ENCODE assay signal across 19 mouse cellular contexts in genomic region chr11:8657493-8657892, GRCm38 (mm10). TPM values are rescaled to one million over a fixed set of nuclear protein-coding genes. Genes with fewer than 3 reads are reported as not detected.
DNase-seq lines count a peak whose midpoint lies in the region; ATAC-seq and TF ChIP-seq lines count a peak whose summit lies in the region.
"Had no signal": no experiment of that assay in that cellular context is flagged by ENCODE, and none has a peak within 500 bp of the region (broad histone marks: within the 10 kb centered on the region; RNA-seq: fewer than 3 reads in every experiment).

No protein-coding gene starts in this region.

- ATAC-seq in forebrain, embryonic 14.5 days, result no peak
- no peak for ATAC-seq in forebrain, embryonic 16.5 days
- no peak for ATAC-seq in lung, embryonic 16.5 days (ENCODE audit: low read depth)
- peak; percentile 33 for ATAC-seq in megakaryocyte progenitor cell, adult 5-6 weeks (replicated peaks; ENCODE audit: poor library complexity)
- ATAC-seq: forebrain, postnatal 0 days had no signal

- H3K4me3 ChIP-seq in forebrain, embryonic 14.5 days (ENCODE audit: low read depth, low read length), result no peak overlapping the region
- H3K4me3 ChIP-seq in forebrain, embryonic 16.5 days (replicated peaks; ENCODE audit: low read length), result no peak overlapping the region
- no peak overlapping the region for H3K4me3 ChIP-seq in lung, embryonic 16.5 days (ENCODE audit: low read length)
- H3K4me3 ChIP-seq in lung, adult 2 months (replicated peaks; ENCODE audit: extremely low read depth, low read depth, low read length), result no peak overlapping the region
- H3K4me3 ChIP-seq: midbrain, embryonic 12.5 days; myocyte had no signal

- no peaks in the 10 kb centered on the region for H3K36me3 ChIP-seq in forebrain, embryonic 14.5 days (ENCODE audit: control insufficient read depth, insufficient read depth, low read length)
- no peaks in the 10 kb centered on the region for H3K36me3 ChIP-seq in forebrain, embryonic 16.5 days (ENCODE audit: control insufficient read depth, insufficient read depth)
- 0 out of 2 replicates have a peak, but pooled peaks cover 2% of the 10 kb centered on the region for H3K36me3 ChIP-seq in lung, embryonic 16.5 days (ENCODE audit: control insufficient read depth, insufficient read depth, low read length)
- H3K36me3 ChIP-seq: midbrain, embryonic 12.5 days had no signal

- peaks cover 2% of the 10 kb centered on the region for H3K4me1 ChIP-seq in forebrain, embryonic 14.5 days (ENCODE audit: control insufficient read depth, insufficient read depth, low read length)
- H3K4me1 ChIP-seq in forebrain, embryonic 16.5 days (replicated peaks; ENCODE audit: control insufficient read depth, insufficient read depth, low read length), result peaks cover 14% of the 10 kb centered on the region
- peaks cover 63% of the 10 kb centered on the region for H3K4me1 ChIP-seq in lung, embryonic 16.5 days (replicated peaks; ENCODE audit: control insufficient read depth, insufficient read depth, low read length)
- peaks cover 23% of the 10 kb centered on the region for H3K4me1 ChIP-seq in lung, adult 2 months (ENCODE audit: control insufficient read depth, insufficient read depth, low read length)

- WGBS in forebrain, embryonic 14.5 days, result 84% methylated on average over 8 of the region's 8 CpGs
- WGBS in forebrain, embryonic 16.5 days, result 84% methylated on average over 8 of the region's 8 CpGs
- 83% methylated on average over 8 of the region's 8 CpGs for WGBS in lung, embryonic 16.5 days
- WGBS in lung, adult 2 months, result 80% methylated on average over 8 of the region's 8 CpGs

- H3K9ac ChIP-seq in forebrain, embryonic 14.5 days (ENCODE audit: low read length), result no peak overlapping the region
- H3K9ac ChIP-seq in forebrain, embryonic 16.5 days (replicated peaks; ENCODE audit: low read depth, low read length), result no peak overlapping the region
- no peak overlapping the region for H3K9ac ChIP-seq in lung, embryonic 16.5 days (ENCODE audit: low read length)
- H3K9ac ChIP-seq: forebrain, postnatal 0 days; liver, embryonic 14.5 days; midbrain, embryonic 12.5 days had no signal

- H3K27ac ChIP-seq in forebrain, embryonic 14.5 days (ENCODE audit: low read depth, low read length), result peak overlapping the region; percentile 15; the same call in 1 of the 2 replicates
- no peak overlapping the region for H3K27ac ChIP-seq in forebrain, embryonic 16.5 days (ENCODE audit: low read length)
- peak overlapping the region; percentile 56; the same call in 1 of the 2 replicates for H3K27ac ChIP-seq in lung, embryonic 16.5 days (ENCODE audit: low read length)
- H3K27ac ChIP-seq: liver, embryonic 14.5 days; midbrain, embryonic 12.5 days had no signal

- DNase-seq in forebrain, embryonic 14.5 days (ENCODE audit: low spot score), result no peak
- DNase-seq in lung, adult 2 months, result no peak
- DNase-seq in layer of hippocampus, adult 9-11 months, result peak; percentile 65
- no peak for DNase-seq in thymus, adult 18-20 months
- no peak for DNase-seq in urinary bladder, postnatal 36 days (ENCODE audit: low spot score in 2 of 2)
- DNase-seq: adrenal gland, postnatal 25 days; cerebellum, postnatal 36 days; forebrain, postnatal 0 days; gastrocnemius, postnatal 10 days; heart, postnatal 36 days; lung, postnatal 14 days; right cerebral cortex, adult 18-20 months had no signal

- no peaks in the 10 kb centered on the region for H3K27me3 ChIP-seq in forebrain, embryonic 14.5 days (replicated peaks; ENCODE audit: control insufficient read depth, insufficient read depth, low read length)
- H3K27me3 ChIP-seq in forebrain, embryonic 16.5 days (replicated peaks; ENCODE audit: control insufficient read depth, insufficient read depth, low read length), result no peaks in the 10 kb centered on the region
- H3K27me3 ChIP-seq in lung, embryonic 16.5 days (ENCODE audit: control insufficient read depth, insufficient read depth, low read depth, low read length), result no peaks in the 10 kb centered on the region

- no peak for TF ChIP-seq POLR2A in lung, adult 2 months (IDR thresholded peaks at IDR 0.05; ENCODE audit: borderline replicate concordance, extremely low read depth, low read depth, low read length)

- H3K4me2 ChIP-seq in forebrain, embryonic 14.5 days (ENCODE audit: low read length), result no peak overlapping the region
- no peak overlapping the region for H3K4me2 ChIP-seq in forebrain, embryonic 16.5 days (ENCODE audit: low read length)
- H3K4me2 ChIP-seq in lung, embryonic 16.5 days (ENCODE audit: low read depth, low read length), result no peak overlapping the region
- H3K4me2 ChIP-seq: heart, embryonic 11.5 days; midbrain, embryonic 12.5 days had no signal

- no peak for TF ChIP-seq CTCF in lung, adult 2 months (IDR thresholded peaks at IDR 0.05; ENCODE audit: insufficient read depth, low read length)

- no peaks in the 10 kb centered on the region for H3K9me3 ChIP-seq in forebrain, embryonic 14.5 days (replicated peaks; ENCODE audit: control insufficient read depth, low read length)
- H3K9me3 ChIP-seq in forebrain, embryonic 16.5 days (ENCODE audit: control insufficient read depth, low read length), result no peaks in the 10 kb centered on the region
- peaks cover 3% of the 10 kb centered on the region; the same call in 1 of the 2 replicates for H3K9me3 ChIP-seq in lung, embryonic 16.5 days (ENCODE audit: control insufficient read depth, low read length)
- H3K9me3 ChIP-seq: midbrain, embryonic 12.5 days had no signal

RNA-seq across cellular contexts. Expression of gene Tns3, which starts 6.8 kb away (rescaled TPM):
- 4.4 and 5.2 TPM in 2 replicates for polyA plus RNA-seq in forebrain, embryonic 14.5 days (2014; fragmentation: Nextera tagmentation; extraction: Ambion mirVana)
- polyA plus RNA-seq in forebrain, embryonic 16.5 days (2015; fragmentation: Nextera tagmentation; extraction: Ambion mirVana), result 8.8 TPM in 2 replicates
- 54.2 and 58.1 TPM in 2 replicates for polyA plus RNA-seq in lung, embryonic 16.5 days (2015; fragmentation: Nextera tagmentation; extraction: Ambion mirVana)
- 160 and 164 TPM in 2 replicates for polyA plus RNA-seq in lung, adult 2 months (2012; rRNA removed)
- 20.8 and 27.0 TPM in 2 replicates for total RNA-seq in megakaryocyte progenitor cell, adult 5-6 weeks (2015)
- total RNA-seq in megakaryocyte progenitor cell, adult 5-6 weeks (2017), result 11.5 and 11.7 TPM in 2 replicates
